Mouse (Mus musculus) hindbrain, postnatal 0 days (tissue): Measurements from ENCODE around the gene Icam4. TPM values are rescaled to one million over a fixed set of nuclear protein-coding genes. Genes with fewer than 3 reads are reported as not detected.

Experiments used
- ATAC-seq: fragments of 200-750 bp; cut with Nextera tagmentation; 2 replicates; pipeline ENCODE4 v1.8.0; 2017; ENCODE audit warnings: mild to moderate bottlenecking, moderate TSS enrichment, moderate library complexity
- DNase-seq: peaks from one replicate; pipeline ENCODE4 v3.0.0-alpha.2; 2015; ENCODE audit warnings: low spot score
- H3K27ac ChIP-seq: fragments of 300-500 bp; sonication (generic); 2 replicates; pipeline ENCODE4 v1.5.1; 2014; ENCODE audit warnings: mild to moderate bottlenecking
- H3K27me3 ChIP-seq: fragments of 300-500 bp; sonication (generic); 2 replicates; pipeline ENCODE4 v1.6.1; 2014; ENCODE audit warnings: low read length, mixed read lengths; ENCODE audit not compliant: insufficient read depth
- H3K36me3 ChIP-seq: fragments of 300-500 bp; sonication (generic); 2 replicates; pipeline ENCODE4 v1.6.1; 2014; ENCODE audit warnings: low read length, mixed read lengths; ENCODE audit not compliant: insufficient read depth
- H3K4me1 ChIP-seq: fragments of 300-500 bp; sonication (generic); 2 replicates; pipeline ENCODE4 v1.6.1; 2014; ENCODE audit warnings: antibody characterized with exemption, low read length, mixed read lengths; ENCODE audit not compliant: insufficient read depth
- H3K4me2 ChIP-seq: fragments of 300-500 bp; sonication (generic); 2 replicates; pipeline ENCODE4 v1.6.1; 2014; ENCODE audit warnings: low read depth, mild to moderate bottlenecking, low read length, moderate library complexity, mixed read lengths
- H3K4me3 ChIP-seq: fragments of 300-500 bp; sonication (generic); 2 replicates; pipeline ENCODE4 v1.5.1; 2014; ENCODE audit warnings: low read length
- H3K9ac ChIP-seq: fragments of 300-500 bp; sonication (generic); replicated peaks from 2 replicates; pipeline ENCODE4 v1.6.1; 2014; ENCODE audit warnings: mild to moderate bottlenecking, low read length, moderate library complexity, mixed read lengths
- H3K9me3 ChIP-seq: fragments of 300-500 bp; sonication (generic); 2 replicates; pipeline ENCODE4 v1.6.1; 2016; ENCODE audit warnings: low read length, mixed read lengths
- CTCF ChIP-seq: IDR thresholded peaks from 2 replicates; pipeline ENCODE4 v1.5.1; 2016; ENCODE audit warnings: antibody characterized with exemption, control low read depth, low read depth
- WGBS: fragments of 180-500 bp; shearing (Covaris S2); extraction: QIAGEN DNeasy Blood & Tissue Kit; methylation state at CpG from one replicate; pipeline ENCODE4 v1.1.7; 2014; 5-methylcytosine and 5-hydroxymethylcytosine counted together
- polyA plus RNA-seq: library from polyadenylated mRNA; unstranded; fragments of >200 nt; fragmentation: Nextera tagmentation; extraction: Ambion mirVana; gene quantifications from 2 replicates; pipeline ENCODE4 v1.2.1, GENCODE M21; 2015
- total RNA-seq: library from RNA; depleted of rRNA; stranded (reverse); fragments of >200 nt; gene quantifications from 2 replicates; pipeline ENCODE4 v1.2.3, GENCODE M21; 2014

Icam4 gene
- total and polyA plus RNA-seq, 2 experiments from 2014 or later = 0.15 TPM; not detected in 1

DNA sequence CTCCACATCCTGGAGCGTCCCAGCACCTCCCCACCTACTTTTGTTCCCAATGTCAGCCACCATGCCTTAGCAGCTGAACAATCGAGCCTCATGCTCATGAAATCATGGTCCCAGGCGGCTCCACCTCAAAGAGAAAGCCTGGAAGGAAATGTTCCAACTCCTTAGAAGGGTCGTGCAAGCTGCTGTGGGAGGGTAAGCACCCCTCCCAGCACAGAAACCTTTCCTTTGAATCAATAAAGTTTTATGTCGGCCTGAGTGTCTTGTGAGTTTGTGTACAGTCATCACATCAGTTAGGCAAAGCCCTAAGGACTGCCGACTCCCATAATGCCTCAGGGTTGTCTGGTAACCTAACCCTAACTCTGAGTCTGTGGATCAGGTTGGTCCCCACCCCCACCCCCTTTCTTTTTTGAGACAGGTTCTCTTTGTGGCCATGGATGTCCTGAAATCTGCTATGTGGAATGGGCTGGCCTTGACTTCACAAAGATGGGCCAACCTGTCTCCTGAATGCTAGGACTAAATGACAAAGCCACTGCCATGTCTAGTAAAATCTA, 538 bp upstream of the Icam4 start:
- H3K4me3 ChIP-seq = no peak overlapping the region
- H3K27me3 ChIP-seq = peaks cover 21% of the 10 kb centered on the region
- ATAC-seq (no peak), DNase-seq (no peak)
- no peak for TF ChIP-seq CTCF
- no peak overlapping the region for H3K9ac ChIP-seq
- WGBS = 73% methylated on average over 6 of the region's 6 CpGs
- no peak overlapping the region for H3K27ac ChIP-seq
- H3K4me2 ChIP-seq = no peak overlapping the region
- no peaks in the 10 kb centered on the region for H3K9me3 ChIP-seq
- peaks cover 24% of the 10 kb centered on the region for H3K4me1 ChIP-seq
- no peaks in the 10 kb centered on the region for H3K36me3 ChIP-seq

DNA sequence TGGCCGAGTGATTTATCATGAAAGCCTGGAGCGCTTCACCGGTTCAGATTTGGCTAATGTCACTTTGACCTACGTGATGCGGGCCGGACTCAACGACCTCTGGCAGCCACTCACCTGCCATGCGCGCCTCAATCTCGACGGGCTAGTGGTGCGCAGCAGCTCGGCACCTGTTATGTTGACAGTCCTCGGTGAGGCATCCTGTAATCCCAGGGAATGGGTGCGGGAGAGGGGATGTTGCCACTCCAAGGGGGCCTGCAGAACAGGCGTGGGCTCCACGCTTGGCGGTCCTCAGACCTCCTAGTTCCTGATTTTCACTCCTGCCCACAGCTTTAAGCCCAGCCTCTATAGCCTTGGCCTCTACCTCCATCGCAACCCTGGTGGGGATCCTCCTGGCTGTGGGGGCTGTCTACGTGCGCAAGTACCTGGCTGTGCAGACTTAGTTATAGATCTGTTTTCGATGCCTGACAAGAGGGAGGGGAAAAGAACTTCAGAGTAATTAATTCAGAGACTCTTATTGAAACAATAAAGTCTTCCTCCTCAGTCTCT, 955 bp downstream of the Icam4 start:
- Histone ChIP-seq H3K4me2 (peak overlapping the region; percentile 98; the same call in 1 of the 2 replicates), H3K36me3 (no peaks in the 10 kb centered on the region), H3K9me3 (no peaks in the 10 kb centered on the region), H3K4me3 (no peak overlapping the region), H3K4me1 (peaks cover 25% of the 10 kb centered on the region), H3K27me3 (peaks cover 34% of the 10 kb centered on the region), H3K27ac (no peak overlapping the region), H3K9ac (no peak overlapping the region)
- ATAC-seq (no peak), DNase-seq (no peak)
- WGBS = 26% methylated on average over 22 of the region's 22 CpGs
- no peak for TF ChIP-seq CTCF

DNA sequence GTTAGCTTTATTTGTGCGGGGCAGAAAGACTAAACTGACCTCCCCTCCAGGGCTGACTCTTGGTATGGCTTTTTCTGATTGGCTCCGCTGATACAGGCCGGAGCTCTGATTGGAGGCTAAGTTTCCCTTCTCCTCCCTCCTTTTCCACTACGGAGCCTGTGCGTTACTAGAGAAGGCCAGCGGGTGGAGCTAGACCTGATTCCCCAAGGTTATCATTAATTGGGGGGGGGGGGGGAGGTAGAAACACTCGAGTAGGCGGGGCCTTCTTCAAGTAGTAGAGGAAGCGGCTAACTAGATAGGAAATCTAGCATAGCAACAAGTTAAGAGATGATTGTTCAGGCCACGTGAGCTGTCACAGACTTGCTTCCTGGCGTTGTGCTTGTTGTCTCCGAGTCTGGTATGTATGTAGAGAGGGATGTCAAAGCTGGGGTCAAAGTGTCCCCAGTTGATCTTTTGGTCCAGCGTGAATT, 1.6 kb downstream of the Icam4 start:
- Histone ChIP-seq H3K4me3 (peak overlapping the region; percentile 56), H3K27me3 (peaks cover 40% of the 10 kb centered on the region), H3K9ac (no peak overlapping the region), H3K36me3 (no peaks in the 10 kb centered on the region), H3K27ac (peak overlapping the region; percentile 68; the same call in 1 of the 2 replicates), H3K4me1 (peaks cover 25% of the 10 kb centered on the region), H3K4me2 (peak overlapping the region; percentile 98), H3K9me3 (no peaks in the 10 kb centered on the region)
- under 1% methylated on average over 13 of the region's 13 CpGs for WGBS
- DNase-seq = peak; percentile 91
- TF ChIP-seq CTCF = peak; percentile 71
- ATAC-seq = peak; percentile 75

DNA sequence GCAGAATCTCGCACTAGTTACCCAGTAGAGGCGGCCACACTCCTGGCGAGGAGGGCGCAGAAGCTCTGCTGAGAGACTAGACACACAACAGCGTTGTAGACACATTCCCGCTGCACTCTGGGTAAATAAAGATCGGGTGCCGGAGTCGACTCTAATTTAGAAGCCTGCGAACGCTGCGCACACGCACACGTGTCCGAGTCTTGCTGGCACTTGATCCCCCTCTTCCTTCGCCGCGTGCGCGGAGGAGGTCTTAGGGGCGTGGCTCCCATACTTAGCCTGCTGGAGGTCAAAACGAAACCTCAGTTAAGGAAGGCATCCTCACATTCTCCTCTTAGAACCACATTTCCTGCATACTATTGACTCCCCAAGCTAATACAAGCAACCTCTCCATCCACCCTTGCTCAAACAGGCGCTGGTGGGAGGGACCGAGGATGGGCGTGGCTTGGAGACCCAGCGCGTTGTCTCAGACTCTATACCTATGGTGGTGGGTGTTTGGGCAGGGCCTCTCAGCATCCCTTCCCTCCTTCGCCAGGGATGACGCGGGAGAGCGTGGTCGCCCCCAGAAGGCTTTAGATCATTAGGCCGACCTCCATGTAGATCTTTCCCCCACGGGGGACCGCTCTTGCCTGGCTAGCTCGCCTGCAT, 2.2 kb downstream of the Icam4 start:
- H3K4me1 ChIP-seq = peaks cover 29% of the 10 kb centered on the region
- ATAC-seq (peak; percentile 63), DNase-seq (peak; percentile 81)
- no peaks in the 10 kb centered on the region for H3K36me3 ChIP-seq
- peak overlapping the region; percentile 56 for H3K4me3 ChIP-seq
- 0% methylated on average over 36 of the region's 36 CpGs for WGBS
- peak overlapping the region; percentile 59 for H3K9ac ChIP-seq
- no peaks in the 10 kb centered on the region for H3K9me3 ChIP-seq
- peaks cover 46% of the 10 kb centered on the region for H3K27me3 ChIP-seq
- TF ChIP-seq CTCF = no peak; the same call in 1 of the 2 replicates
- peak overlapping the region; percentile 98 for H3K4me2 ChIP-seq
- peak overlapping the region; percentile 68; the same call in 1 of the 2 replicates for H3K27ac ChIP-seq

DNA sequence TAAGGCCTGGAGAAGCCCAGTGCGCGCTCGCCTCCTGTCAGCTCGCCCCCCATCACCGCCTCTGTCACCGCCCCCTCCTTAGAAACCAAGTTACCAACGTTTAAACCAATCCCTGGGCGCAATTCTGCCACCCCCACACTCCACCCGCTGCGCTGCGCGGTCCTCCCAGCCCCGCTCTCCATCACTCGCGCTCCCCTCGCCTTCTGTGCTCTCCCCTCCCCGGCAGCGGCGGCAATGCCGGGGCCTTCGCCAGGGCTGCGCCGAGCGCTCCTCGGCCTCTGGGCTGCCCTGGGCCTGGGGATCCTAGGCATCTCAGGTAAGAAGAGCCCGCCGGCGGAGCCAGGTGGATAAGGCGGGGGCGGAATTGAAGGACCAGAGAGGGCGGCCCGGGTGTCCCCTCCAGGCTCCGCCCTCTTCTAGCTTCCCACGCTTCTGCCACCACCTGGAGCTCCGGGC, 2.8 kb downstream of the Icam4 start, which contains the start of gene Icam5:
Gene Icam5, plus strand, starts transcription at position 178 of the 456 bp plus-strand sequence.
- Histone ChIP-seq H3K4me3 (peak within 1 kb of the TSS; percentile 56), H3K4me2 (peak within 1 kb of the TSS; percentile 98), H3K27me3 (peaks cover 51% of the 10 kb centered on the region), H3K9me3 (no peaks in the 10 kb centered on the region), H3K9ac (peak within 1 kb of the TSS; percentile 59), H3K36me3 (no peaks in the 10 kb centered on the region), H3K27ac (peak within 1 kb of the TSS; percentile 68; the same call in 1 of the 2 replicates), H3K4me1 (peaks cover 34% of the 10 kb centered on the region)
- peak; percentile 47 for DNase-seq
- ATAC-seq = peak; percentile 0
- WGBS = 1% methylated on average over 34 of the region's 35 CpGs
- no peak for TF ChIP-seq CTCF

DNA sequence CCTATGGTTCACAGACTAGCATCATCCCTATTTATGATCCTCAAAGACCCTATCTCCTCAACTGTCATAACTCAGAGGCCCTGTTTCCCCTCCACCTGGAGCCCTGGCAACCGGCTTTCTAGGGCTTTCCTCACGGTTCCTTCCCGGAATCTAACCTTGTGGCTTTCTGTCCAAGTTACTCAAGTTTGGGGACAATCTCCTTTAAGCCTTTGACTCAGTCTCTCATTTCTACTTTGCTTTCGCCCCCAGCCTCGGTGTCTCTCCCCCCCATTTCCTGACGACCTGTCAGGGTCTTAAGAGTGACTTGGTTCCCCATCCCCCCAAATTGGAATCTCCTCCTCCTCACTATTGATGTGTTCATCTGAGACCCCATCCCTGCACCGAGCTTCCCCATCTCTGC, 3.3 kb downstream of the Icam4 start:
- H3K9me3 ChIP-seq = no peaks in the 10 kb centered on the region
- 2% methylated on average over 7 of the region's 7 CpGs for WGBS
- peak overlapping the region; percentile 56 for H3K4me3 ChIP-seq
- H3K9ac ChIP-seq = peak overlapping the region; percentile 59
- no peak overlapping the region for H3K27ac ChIP-seq
- no peak for TF ChIP-seq CTCF
- H3K4me1 ChIP-seq = peaks cover 40% of the 10 kb centered on the region
- H3K36me3 ChIP-seq = no peaks in the 10 kb centered on the region
- H3K4me2 ChIP-seq = peak overlapping the region; percentile 98
- H3K27me3 ChIP-seq = peaks cover 57% of the 10 kb centered on the region
- DNase-seq = no peak
- no peak for ATAC-seq
